Mouse (Mus musculus): ENCODE data around the gene Fam98b. TPM values are rescaled to one million over a fixed set of nuclear protein-coding genes. Genes with fewer than 3 reads are reported as not detected.

Fam98b gene
- 40.6 to 49.7 TPM (median 43.2 TPM) in 4 replicates for total RNA-seq (2023; ENCODE audit: inconsistent age)

DNA sequence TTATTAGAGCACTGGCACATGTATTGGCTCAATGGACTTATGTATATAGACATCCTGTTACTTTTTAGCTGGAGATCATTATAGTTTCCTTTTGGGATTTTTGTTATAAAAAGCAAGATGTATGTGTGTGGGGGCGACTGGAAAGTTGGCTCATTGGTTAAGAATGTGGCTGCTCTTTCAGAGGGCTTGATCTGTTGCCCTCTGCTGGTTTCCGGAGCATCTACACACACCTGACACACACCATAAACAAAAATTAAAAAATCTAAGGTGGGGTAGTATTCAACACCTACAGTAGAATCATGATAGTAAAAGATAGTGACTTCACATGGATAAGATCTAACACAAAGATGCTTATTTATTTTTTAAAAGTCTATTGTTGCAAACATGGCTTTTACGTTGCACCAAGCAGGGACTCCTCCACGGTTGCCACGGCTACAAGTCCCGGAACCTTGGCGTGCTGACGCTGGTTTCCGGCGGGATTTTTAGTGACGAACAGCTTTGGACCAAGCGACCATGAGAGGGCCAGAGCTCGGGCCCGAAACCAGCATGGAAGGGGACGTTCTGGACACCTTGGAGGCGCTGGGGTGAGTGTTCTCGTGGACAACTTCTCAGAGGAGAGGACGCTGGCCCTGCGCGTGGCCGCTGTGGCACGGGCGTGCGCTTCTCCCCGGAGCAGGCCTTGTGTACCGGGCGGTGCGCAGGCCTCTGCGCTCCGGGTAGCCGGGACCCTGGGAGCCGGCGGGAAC lies at the start of gene Fam98b:
Fam98b (plus strand) TSS at position 485 of the 746 bp plus-strand sequence.

Other genes starting within 250 kb of the Fam98b start
- 3.2 to 4.4 TPM (median 3.8 TPM) in 4 replicates for gene Spred1, start 128.4 kb upstream of the Fam98b start, total RNA-seq (2023; ENCODE audit: inconsistent age)
- gene Rasgrp1, start 93.3 kb downstream of the Fam98b start, total RNA-seq (2023; ENCODE audit: inconsistent age) = 147 to 168 TPM (median 155 TPM) in 4 replicates